Mouse (Mus musculus): ENCODE measurements around the gene Tek. TPM values are rescaled to one million over a fixed set of nuclear protein-coding genes. Genes with fewer than 3 reads are reported as not detected.
"Not testable (repeated sequence)": the region's sequence is repeated elsewhere in the genome, so short reads cannot be mapped to it uniquely, and the experiment has no call there.

Tek gene
- polyA plus RNA-seq (2012; rRNA removed), result 2.0 and 2.7 TPM in 2 replicates

DNA sequence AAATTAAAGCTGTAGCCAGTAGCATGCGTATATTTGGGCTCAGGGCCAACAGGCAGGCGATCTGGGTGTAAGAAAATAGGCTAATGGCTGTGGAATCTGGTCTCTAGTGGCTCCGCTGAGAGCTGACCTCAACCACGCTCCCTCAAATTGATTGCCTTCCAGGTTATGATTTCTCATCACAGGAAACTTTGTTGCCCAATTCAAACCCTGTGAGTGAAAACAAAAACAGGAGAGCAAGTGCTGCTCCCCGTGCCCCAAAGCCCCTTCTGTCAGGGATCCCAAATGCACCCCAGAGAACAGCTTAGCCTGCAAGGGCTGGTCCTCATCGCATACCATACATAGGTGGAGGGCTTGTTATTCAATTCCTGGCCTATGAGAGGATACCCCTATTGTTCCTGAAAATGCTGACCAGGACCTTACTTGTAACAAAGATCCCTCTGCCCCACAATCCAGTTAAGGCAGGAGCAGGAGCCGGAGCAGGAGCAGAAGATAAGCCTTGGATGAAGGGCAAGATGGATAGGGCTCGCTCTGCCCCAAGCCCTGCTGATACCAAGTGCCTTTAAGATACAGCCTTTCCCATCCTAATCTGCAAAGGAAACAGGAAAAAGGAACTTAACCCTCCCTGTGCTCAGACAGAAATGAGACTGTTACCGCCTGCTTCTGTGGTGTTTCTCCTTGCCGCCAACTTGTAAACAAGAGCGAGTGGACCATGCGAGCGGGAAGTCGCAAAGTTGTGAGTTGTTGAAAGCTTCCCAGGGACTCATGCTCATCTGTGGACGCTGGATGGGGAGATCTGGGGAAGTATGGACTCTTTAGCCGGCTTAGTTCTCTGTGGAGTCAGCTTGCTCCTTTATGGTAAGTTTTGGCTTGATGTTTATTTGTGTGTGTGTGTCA is at the start of gene Tek:
Gene Tek (plus strand): TSS at position 452 of the 894 bp plus-strand sequence.
- no peak for DNase-seq (ENCODE audit: low read depth, low spot score)
- 51% methylated on average over 16 of the region's 16 CpGs for WGBS

DNA sequence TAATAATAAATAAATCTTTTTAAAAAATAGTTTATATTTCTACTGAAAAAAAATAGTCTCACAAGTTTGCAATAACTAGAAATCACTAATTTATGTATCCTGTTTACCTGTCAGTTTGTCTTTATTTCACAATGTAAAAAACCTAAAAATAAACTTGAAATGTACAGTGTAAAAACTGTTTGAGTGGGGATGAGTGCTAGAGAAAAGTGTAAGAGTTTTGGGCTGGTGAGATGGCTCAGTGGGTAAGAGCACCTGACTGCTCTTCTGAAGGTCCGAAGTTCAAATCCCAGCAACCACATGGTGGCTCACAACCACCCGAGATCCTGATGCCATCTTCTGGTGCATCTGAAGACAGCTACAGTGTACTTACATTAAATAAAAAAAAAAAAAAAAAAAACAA is 49.3 kb upstream of the Tek start:
- 86% methylated on average over 2 of the region's 2 CpGs for WGBS
- DNase-seq (ENCODE audit: low read depth, low spot score), result not testable (repeated sequence)

DNA sequence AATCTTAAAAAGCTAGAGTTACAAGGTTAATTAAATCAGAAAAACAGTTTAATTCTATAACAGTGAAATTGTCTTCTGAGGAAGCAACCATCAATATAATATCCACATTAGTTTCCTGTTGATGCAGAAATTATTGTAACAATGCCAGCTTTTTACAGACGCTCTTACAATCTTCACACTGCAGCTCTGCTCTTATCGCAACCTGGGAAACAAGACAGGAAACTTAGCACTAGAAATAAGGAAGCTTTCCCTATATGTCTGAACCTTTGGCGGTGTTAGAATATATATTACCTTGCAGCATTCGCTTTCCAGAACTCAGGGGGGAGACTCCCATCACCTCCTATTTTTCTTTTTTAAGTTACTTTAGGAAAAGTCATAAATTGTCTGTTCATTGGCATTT is 48.0 kb upstream of the Tek start:
- 79% methylated on average over 4 of the region's 4 CpGs for WGBS
- no peak for DNase-seq (ENCODE audit: low read depth, low spot score)

DNA sequence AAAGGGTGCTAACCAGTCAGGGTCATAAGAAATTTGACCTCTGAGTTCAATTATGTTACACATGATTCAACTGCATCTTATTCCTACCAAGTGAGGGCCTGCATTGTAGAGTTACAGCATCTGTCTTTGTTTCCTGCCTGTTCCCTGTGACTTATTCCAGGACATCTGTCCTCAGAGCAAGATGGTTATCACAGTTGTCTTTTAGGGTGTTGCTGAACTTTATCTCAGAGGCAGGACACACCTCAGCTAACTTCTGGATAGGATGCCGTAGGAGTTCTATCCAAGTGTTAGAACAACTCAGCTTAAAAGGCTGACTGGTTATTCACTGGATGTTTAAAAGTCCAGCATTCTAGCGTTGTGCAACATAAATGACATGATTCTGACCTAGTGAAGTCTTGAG is 46.9 kb upstream of the Tek start:
- WGBS, result 77% methylated on average over 2 of the region's 2 CpGs
- no peak for DNase-seq (ENCODE audit: low read depth, low spot score)

DNA sequence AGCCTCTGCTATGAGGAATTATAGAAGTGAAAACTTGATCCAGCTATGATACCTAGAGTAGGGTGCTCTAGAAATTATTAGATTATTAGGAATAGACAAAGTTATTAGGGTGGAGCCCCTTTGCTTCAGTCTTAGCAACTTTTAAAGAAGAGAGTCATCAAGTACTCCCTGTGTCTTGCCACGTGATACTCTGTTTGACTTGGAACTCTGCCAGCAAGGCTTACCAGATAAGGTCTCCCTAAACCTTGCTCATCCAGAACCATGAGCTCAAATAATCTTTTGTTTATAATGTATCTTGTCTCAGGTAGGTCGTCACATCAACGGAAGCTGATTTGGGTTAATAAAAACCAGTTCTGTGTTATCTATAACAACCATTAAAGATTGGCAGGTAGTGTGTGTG is 42.7 kb upstream of the Tek start:
- WGBS, result 21% methylated on average over 3 of the region's 3 CpGs
- DNase-seq (ENCODE audit: low read depth, low spot score), result no peak

DNA sequence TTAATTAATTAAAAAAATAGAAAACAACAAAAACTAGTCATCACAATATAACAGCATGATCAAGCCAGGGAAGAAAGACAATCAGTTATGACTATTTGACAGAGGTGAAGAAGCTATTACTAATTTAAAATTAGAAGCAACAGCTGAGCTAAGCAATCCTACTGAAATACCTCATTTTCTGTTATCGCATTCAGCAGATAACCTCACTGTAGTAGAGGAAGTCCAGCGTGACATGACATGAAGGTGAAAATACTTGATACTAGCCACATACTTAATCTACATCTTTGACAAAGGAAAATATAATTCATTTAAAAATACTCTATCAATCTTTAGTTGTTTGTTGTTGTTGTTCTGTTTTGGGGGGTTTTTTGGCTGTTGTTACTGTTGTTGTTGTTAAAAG is 28.1 kb upstream of the Tek start:
- 93% methylated on average over 2 of the region's 2 CpGs for WGBS
- DNase-seq (ENCODE audit: low read depth, low spot score), result no peak

DNA sequence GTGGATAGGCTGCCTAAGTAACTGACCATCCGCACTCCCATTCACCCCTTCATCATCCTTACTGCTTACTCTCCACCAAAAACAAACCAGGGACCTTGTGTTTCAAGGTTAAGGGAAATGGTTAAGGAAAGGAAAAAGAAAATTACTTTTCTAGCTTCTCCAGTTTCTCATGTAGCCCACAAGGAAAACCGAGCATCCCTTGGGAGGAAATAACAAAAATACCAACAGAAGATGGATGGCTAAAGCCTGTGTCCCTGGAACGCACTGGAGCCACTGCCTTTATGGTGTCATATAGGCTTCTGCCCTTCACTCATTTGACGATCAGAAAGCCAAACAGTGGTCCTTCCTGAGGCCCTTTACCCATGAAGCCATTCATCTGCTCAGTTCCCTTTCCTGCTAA is 27.7 kb upstream of the Tek start:
- DNase-seq (ENCODE audit: low read depth, low spot score), result no peak
- 66% methylated on average over 4 of the region's 4 CpGs for WGBS

DNA sequence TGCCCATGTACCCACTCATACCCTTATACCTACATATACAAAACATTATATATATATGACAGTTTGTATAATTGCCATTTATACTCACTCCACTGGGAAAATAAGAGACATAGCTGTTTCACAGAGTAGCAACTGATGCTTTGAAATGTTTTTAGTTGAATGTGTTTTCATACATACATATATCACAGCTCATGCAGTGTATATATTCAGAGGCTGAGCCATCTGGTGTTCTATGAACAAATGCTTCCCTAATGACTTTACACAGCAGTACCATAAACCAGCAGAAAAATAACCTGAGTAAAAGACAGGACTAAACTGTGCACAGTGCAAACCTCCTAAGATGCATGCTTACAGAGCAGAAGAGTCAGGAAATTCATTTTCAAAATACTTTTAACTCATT is 25.3 kb upstream of the Tek start:
- no peak for DNase-seq (ENCODE audit: low read depth, low spot score)

DNA sequence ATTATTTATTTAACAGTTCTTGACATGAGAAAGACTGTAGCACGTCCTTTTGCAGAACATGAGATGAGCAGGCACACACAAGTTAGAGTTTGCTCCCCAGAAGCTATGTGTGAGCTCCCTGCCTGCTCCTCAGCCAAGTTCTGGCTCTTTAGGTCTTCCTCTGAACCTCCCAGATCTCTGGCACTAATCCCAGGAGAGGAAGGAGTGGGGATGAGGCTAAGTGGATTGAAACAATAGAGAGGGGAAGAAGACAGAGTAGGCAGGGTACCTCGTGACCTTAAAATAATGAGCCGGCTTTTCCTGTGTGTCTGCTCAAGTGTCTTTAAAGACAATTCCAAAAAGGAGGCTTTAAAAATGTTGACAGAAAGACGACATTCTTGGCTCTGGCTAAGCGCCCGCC is 23.9 kb upstream of the Tek start:
- DNase-seq (ENCODE audit: low read depth, low spot score), result no peak
- WGBS, result 35% methylated on average over 6 of the region's 6 CpGs

DNA sequence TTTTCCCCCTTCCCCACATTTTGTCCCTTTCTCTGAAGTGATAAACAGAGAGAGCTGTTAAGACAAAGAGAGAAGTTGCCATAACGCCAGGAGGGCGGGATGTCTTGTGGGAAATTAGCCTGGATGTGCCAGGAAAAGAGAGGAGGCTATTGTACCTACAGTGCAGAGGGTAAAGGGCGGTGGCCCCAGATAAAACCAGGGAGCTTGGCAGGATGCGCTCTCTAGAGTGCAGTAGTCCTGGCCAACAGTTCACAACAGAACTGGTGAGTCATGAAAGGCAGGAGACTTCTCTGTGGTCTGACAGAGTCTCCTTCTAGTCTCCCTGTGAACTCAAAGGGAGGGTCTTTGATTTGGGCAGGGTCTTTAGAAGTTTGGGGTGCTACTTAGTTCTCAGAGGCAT is 13.3 kb upstream of the Tek start:
- no peak for DNase-seq (ENCODE audit: low read depth, low spot score)
- WGBS, result 36% methylated on average over 4 of the region's 4 CpGs

DNA sequence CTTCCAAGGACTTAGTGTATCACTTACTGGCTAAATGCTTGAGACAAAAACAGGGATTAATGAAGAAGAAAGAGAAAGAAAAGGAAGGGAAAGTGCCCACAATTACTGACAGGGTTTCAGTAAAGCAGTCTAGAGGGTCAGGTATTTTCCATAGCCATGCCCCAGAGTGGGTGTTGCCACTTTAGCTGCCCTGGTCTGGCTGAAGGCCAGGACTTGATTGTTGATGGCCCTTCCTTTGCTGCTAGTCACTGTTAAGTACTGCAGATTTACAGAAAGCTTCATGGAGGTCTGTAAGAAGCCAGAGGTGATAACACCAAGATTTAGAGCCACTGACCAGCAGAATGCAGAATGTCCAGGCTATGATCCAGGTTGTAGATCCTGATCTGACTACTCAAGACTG is 6.4 kb upstream of the Tek start:
- DNase-seq (ENCODE audit: low read depth, low spot score), result no peak

DNA sequence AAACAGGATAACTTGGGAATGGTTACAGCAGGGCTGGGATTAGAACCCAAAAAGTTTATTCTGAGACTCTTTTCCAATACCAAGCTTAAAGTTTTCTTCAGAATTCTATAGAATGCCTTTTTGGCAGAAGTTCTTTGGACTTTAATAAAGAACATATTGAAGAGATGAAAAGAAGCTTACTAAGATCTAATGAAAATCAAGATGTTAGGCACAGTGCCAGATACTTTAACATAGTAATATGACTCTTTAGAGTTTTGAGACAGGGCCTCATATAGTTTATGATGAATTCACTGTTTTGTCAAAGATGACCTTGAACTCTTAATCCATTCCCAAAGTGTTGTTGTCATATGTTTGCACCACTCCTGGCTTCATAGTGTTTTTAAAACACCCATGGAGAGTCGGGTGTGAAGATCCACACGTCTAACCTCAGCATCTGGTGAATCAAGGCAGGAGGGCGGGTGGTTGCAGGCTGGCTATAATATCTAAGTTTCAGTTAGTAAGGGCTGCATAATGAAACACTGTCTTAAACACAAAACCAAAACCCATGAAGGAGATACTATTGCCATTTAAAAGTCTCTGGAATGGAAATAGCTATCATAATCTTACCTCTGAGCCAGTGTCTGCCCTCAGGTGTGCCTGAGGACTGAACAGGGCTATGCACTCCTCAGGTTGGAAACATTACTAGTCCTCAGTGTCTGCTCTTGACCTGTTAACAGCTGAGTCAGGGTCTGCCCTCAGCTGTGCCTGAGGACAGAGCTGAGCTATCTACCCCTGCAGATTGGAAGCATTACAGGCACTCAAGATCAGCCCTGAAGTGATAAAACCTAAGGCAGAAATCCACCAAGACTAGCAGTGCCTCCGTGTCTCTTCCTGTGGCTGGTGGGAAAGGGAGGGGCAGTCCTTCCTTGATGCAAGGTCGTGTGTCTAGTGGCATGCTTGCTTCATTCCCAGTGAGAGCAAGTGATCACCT is 1.5 kb upstream of the Tek start:
- no peak for DNase-seq (ENCODE audit: low read depth, low spot score)

DNA sequence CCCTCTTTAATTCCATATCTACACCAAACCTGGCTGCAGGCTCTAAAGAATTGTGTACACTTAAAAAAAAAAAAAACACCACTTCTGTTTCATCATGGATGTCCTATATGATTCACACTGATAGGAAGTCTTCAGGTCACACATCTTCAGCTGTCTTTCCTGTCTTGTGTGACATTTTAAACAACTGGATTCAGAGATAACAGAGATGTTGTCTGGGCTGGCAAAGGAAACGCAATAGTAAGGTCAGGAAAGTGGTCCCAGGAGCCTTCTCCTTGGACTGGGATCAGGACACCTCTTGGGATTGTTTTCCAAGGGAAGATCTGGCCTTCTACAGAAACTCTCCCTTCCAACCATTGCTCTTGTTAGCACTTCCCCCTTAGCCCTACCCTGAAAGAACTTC is 2.7 kb downstream of the Tek start:
- WGBS, result 85% methylated on average over 1 of the region's 1 CpGs
- DNase-seq (ENCODE audit: low read depth, low spot score), result no peak

More for the DNA sequence above, 1.5 kb upstream of the Tek start:
- 51% methylated on average over 5 of the region's 5 CpGs for WGBS

DNA sequence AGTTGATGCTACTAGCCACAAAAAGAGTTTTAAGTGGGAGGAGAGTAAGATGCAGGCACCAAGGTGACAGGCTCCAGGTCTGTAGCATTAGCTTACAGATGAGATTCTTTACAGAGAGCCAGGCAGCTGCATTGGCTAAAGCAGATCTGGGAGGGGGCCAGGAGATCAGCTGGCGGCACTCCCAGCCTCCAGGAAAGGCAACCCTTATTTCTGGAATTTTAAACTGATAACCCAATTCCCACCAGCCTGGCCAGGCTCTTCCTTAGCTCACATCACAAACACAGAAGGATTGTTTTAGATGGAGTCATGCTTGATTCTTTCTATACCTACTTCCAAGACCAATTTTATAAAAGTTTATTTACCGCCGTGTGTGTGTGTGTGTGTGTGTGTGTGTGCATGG is 6.7 kb downstream of the Tek start:
- no peak for DNase-seq (ENCODE audit: low read depth, low spot score)
- WGBS, result 44% methylated on average over 3 of the region's 3 CpGs

DNA sequence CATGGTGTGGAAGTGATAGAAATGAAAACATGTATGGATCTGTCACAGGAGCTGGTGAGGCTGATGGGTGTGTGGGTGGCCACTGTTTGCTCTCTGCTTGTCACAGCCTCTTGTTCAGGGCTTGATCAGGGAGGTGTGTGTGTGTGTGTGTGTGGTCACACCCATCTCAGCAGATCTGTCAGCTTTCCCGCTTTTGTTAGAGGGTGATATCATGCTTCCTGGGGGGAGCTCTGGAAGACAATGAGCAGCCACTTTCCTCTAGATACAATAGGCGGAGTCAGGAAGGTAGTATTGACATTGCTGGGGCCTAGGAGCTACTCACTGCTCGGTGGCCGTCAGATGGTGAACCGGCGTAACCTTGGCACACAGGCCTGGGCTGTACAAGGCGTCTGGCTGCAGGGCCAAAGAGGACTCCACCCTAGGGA is 7.3 kb downstream of the Tek start:
- DNase-seq (ENCODE audit: low read depth, low spot score), result peak; percentile 28
- WGBS, result 24% methylated on average over 7 of the region's 7 CpGs

DNA sequence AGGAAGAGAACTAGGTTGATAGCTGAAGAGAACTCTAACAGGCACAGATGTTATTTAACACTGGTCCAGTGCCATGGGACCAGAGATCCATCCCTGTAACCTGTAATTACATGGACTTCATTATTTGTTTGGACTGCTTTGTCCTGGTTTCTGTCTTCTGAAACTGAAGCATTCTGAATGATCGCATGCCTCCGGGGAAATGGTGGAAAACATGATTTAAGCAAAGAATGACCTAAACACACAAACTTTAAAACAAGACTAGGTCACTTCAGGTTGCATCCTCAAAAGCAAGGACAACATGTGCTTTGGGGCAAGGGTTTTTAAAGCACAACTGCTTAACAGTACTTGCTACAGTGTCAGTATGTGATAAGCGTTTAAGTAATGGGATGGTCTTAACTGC is 8.2 kb downstream of the Tek start:
- DNase-seq (ENCODE audit: low read depth, low spot score), result no peak
- 77% methylated on average over 3 of the region's 3 CpGs for WGBS

DNA sequence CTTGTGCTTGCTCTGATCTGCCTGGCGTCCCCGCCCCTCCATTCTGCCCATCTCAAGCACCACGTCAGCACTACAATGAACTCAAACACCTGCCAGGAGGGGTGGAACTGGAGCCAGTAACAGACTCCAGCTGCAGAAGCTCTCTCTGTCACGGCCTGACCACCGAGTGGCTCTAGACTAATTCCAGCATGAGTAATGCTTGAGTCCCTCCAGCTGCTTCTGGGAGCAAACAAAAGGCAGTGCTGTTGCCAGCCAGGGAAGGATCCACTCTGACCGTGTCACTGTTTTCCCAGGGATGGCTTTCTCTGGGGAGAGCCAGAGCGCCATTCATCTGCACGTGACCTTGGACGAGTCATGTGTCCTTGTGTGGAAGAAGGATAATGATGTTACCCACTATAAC is 13.4 kb downstream of the Tek start:
- no peak for DNase-seq (ENCODE audit: low read depth, low spot score)
- WGBS, result 11% methylated on average over 9 of the region's 9 CpGs

DNA sequence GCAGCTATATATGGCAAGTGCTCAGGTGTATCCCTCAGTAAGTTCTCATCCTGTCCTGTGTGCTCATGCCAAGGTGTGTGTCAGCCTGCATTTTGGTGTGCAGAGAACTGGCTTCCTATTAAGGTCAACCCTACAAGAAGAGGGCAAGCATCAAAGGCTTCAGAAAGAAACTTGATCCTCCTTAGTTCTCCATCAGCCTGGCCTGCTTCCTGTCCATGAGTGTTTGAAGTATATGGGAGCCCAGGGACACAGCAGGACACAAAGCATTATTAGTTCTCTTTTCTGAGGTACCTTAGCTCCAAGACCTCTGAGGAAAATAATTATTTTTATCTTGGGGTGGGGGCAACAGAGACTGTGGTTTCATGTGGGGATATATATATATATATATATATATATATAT is 26.1 kb downstream of the Tek start:
- no peak for DNase-seq (ENCODE audit: low read depth, low spot score)

DNA sequence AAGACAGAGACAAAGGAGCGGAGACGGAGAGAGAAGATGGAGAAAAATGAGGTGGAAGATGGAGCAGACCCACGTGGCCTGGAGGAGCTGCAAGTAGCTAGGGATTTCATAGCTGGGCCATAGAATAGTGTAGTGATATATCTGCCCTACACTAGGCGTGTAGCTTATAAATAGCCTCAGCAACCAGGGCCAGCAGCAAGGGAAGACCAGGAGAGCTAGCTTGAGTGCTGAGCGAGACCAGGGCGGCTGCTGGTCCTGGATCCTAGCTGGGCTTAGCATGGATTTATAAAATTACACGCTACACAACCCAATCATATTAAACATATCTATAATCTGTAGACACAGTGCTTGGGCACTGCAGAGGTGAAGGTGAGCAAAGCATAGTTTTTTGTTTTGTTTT is 27.1 kb downstream of the Tek start:
- 82% methylated on average over 7 of the region's 7 CpGs for WGBS
- no peak for DNase-seq (ENCODE audit: low read depth, low spot score)

DNA sequence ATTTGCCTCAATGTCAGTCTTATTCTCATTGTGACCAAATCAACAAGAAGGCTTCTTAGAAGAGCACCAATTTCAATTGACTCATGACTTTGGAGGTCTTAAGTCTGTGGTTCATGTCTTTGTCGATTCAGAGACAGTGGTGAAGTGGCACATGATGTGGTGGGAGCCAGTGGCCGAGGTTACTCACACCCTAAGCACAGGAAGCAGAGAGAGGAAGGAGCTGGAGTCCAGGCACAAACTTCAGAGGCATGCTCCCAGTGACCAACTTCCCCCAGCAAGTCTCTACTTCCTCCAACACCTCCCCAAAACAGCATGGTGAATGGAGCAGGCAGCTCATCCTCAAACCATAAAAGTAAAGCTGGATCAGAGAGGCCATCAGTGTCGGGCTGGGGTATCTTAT is 29.5 kb downstream of the Tek start:
- 70% methylated on average over 3 of the region's 3 CpGs for WGBS
- no peak for DNase-seq (ENCODE audit: low read depth, low spot score)

DNA sequence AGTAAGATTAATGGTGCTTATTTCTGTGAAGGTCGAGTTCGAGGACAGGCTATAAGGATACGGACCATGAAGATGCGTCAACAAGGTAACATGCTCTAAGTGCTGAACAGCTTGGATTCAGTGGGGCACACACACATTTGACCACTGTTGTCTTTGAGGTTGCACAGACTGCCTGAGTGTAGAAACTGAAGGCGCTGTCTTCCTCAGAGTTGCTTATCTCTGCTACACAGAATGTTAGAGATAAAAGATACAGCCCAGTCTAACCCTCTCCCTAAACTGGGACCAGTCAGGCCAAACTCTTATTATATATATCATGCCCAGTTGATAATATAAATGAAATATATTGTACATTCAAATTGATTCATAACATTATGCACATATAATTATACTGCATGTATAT is 42.0 kb downstream of the Tek start:
- DNase-seq (ENCODE audit: low read depth, low spot score), result no peak
- WGBS, result 90% methylated on average over 5 of the region's 5 CpGs

Data from large intestine, adult 2 months (tissue).